Mouse (Mus musculus) limb, embryonic 15.5 days (tissue): ENCODE measurements at regions not wholly inside any gene's neighbourhood (a gene's known extent, or its start where the extent isn't known, plus 50 kb on each side); places are given as distances from the start of the nearest gene placed in this dataset.
A peak's percentile ranks its signal among the peaks of the same experiment; 100 is the strongest.

Source experiments
- ATAC-seq: fragments of 200-750 bp; cut with Nextera tagmentation; 2 replicates; pipeline ENCODE4 v1.8.0; 2017; ENCODE audit warnings: low read depth, moderate TSS enrichment; ENCODE audit not compliant: insufficient number of reproducible peaks, low FRiP score, low TSS enrichment
- H3K27ac ChIP-seq: fragments of 300-500 bp; sonication (generic); 2 replicates; pipeline ENCODE4 v1.5.1; 2015; ENCODE audit warnings: moderate library complexity, mild to moderate bottlenecking, inconsistent platforms
- H3K27me3 ChIP-seq: fragments of 300-500 bp; sonication (generic); 2 replicates; pipeline ENCODE4 v1.6.1; 2015; ENCODE audit warnings: inconsistent platforms
- H3K36me3 ChIP-seq: fragments of 300-500 bp; sonication (generic); 2 replicates; pipeline ENCODE4 v1.6.1; 2015; ENCODE audit warnings: inconsistent platforms
- H3K4me1 ChIP-seq: fragments of 300-500 bp; sonication (generic); 2 replicates; pipeline ENCODE4 v1.6.1; 2015; ENCODE audit warnings: inconsistent platforms
- H3K4me2 ChIP-seq: fragments of 300-500 bp; sonication (generic); 2 replicates; pipeline ENCODE4 v1.6.1; 2015; ENCODE audit warnings: mild to moderate bottlenecking, inconsistent platforms
- H3K4me3 ChIP-seq: fragments of 300-500 bp; sonication (generic); 2 replicates; pipeline ENCODE4 v1.5.1; 2015; ENCODE audit warnings: mild to moderate bottlenecking, inconsistent platforms
- H3K9ac ChIP-seq: fragments of 300-500 bp; sonication (generic); 2 replicates; pipeline ENCODE4 v1.6.1; 2015; ENCODE audit warnings: inconsistent platforms
- H3K9me3 ChIP-seq: fragments of 300-500 bp; sonication (generic); 2 replicates; pipeline ENCODE4 v1.6.1; 2016; ENCODE audit warnings: inconsistent platforms
- whole genome bisulfite sequencing: fragments of 180-500 bp; shearing (Covaris S2); methylation state at CpG from one replicate; pipeline ENCODE4 v1.1.7; 2015; 5-methylcytosine and 5-hydroxymethylcytosine counted together

GRCm38 (mm10) chr14:25166217-25166616, 292.8 kb upstream of the Zmiz1 start:
- H3K27ac ChIP-seq: no peak overlapping the region
- no peak overlapping the region for H3K9ac ChIP-seq
- 32% methylated on average over 1 of the region's 1 CpGs for WGBS
- H3K9me3 ChIP-seq: no peaks in the 10 kb centered on the region
- peaks cover 19% of the 10 kb centered on the region for H3K4me1 ChIP-seq
- no peak overlapping the region for H3K4me2 ChIP-seq
- no peak overlapping the region for H3K4me3 ChIP-seq
- no peaks in the 10 kb centered on the region for H3K27me3 ChIP-seq
- H3K36me3 ChIP-seq: no peaks in the 10 kb centered on the region
- ATAC-seq: no peak

- Histone ChIP-seq H3K4me2 (no peak overlapping the region), H3K27me3 (no peaks in the 10 kb centered on the region), H3K9me3 (no peaks in the 10 kb centered on the region), H3K4me1 (peaks cover 19% of the 10 kb centered on the region), H3K4me3 (no peak overlapping the region), H3K27ac (0 out of 2 replicates have a peak overlapping the region, but pooled peaks have one; percentile 17), H3K36me3 (no peaks in the 10 kb centered on the region), H3K9ac (no peak overlapping the region)
- 52% methylated on average over 4 of the region's 4 CpGs for WGBS
- no peak for ATAC-seq
These were observed 291.4 kb upstream of the Zmiz1 start for GRCm38 (mm10) chr14:25167604-25168003.

GRCm38 (mm10) chr14:25168310-25168709, 290.7 kb upstream of the Zmiz1 start:
- Histone ChIP-seq H3K4me2 (no peak overlapping the region), H3K9me3 (no peaks in the 10 kb centered on the region), H3K36me3 (no peaks in the 10 kb centered on the region), H3K27me3 (no peaks in the 10 kb centered on the region), H3K27ac (no peak overlapping the region), H3K4me1 (peaks cover 21% of the 10 kb centered on the region), H3K4me3 (no peak overlapping the region), H3K9ac (no peak overlapping the region)
- 75% methylated on average over 5 of the region's 5 CpGs for WGBS
- ATAC-seq: no peak

GRCm38 (mm10) chr14:25173281-25173680, 285.7 kb upstream of the Zmiz1 start:
- Histone ChIP-seq H3K4me2 (no peak overlapping the region), H3K9ac (0 out of 2 replicates have a peak overlapping the region, but pooled peaks have one; percentile 15), H3K36me3 (no peaks in the 10 kb centered on the region), H3K27me3 (no peaks in the 10 kb centered on the region), H3K9me3 (no peaks in the 10 kb centered on the region), H3K4me3 (no peak overlapping the region), H3K27ac (peak overlapping the region; percentile 79), H3K4me1 (peaks cover 44% of the 10 kb centered on the region)
- WGBS: 26% methylated on average over 6 of the region's 6 CpGs
- no peak for ATAC-seq

- no peak overlapping the region for H3K4me3 ChIP-seq
- H3K27me3 ChIP-seq: no peaks in the 10 kb centered on the region
- H3K36me3 ChIP-seq: no peaks in the 10 kb centered on the region
- peaks cover 38% of the 10 kb centered on the region for H3K4me1 ChIP-seq
- H3K27ac ChIP-seq: peak overlapping the region; percentile 79
- WGBS: 35% methylated on average over 6 of the region's 6 CpGs
- no peaks in the 10 kb centered on the region for H3K9me3 ChIP-seq
- H3K9ac ChIP-seq: 0 out of 2 replicates have a peak overlapping the region, but pooled peaks have one; percentile 15
- peak; percentile 53; the same call in 1 of the 2 replicates for ATAC-seq
- H3K4me2 ChIP-seq: no peak overlapping the region
These were observed 285.1 kb upstream of the Zmiz1 start for GRCm38 (mm10) chr14:25173873-25174272.

- Histone ChIP-seq H3K4me2 (no peak overlapping the region), H3K27ac (peak overlapping the region; percentile 79), H3K4me3 (no peak overlapping the region), H3K9ac (no peak overlapping the region), H3K36me3 (no peaks in the 10 kb centered on the region), H3K9me3 (no peaks in the 10 kb centered on the region), H3K4me1 (peaks cover 38% of the 10 kb centered on the region), H3K27me3 (no peaks in the 10 kb centered on the region)
- peak; percentile 37; the same call in 1 of the 2 replicates for ATAC-seq
- 33% methylated on average over 2 of the region's 2 CpGs for WGBS
These were observed 284.6 kb upstream of the Zmiz1 start for GRCm38 (mm10) chr14:25174402-25174801.

- Histone ChIP-seq H3K9ac (no peak overlapping the region), H3K4me1 (peaks cover 36% of the 10 kb centered on the region), H3K4me2 (no peak overlapping the region), H3K4me3 (no peak overlapping the region), H3K36me3 (no peaks in the 10 kb centered on the region), H3K27me3 (no peaks in the 10 kb centered on the region), H3K27ac (peak overlapping the region; percentile 17; the same call in 1 of the 2 replicates), H3K9me3 (no peaks in the 10 kb centered on the region)
- WGBS: 53% methylated on average over 6 of the region's 6 CpGs
- ATAC-seq: no peak
These were observed 282.8 kb upstream of the Zmiz1 start for GRCm38 (mm10) chr14:25176206-25176605.

- H3K4me3 ChIP-seq: no peak overlapping the region
- 60% methylated on average over 9 of the region's 9 CpGs for WGBS
- H3K4me2 ChIP-seq: no peak overlapping the region
- no peaks in the 10 kb centered on the region for H3K9me3 ChIP-seq
- no peak overlapping the region for H3K27ac ChIP-seq
- no peak overlapping the region for H3K9ac ChIP-seq
- no peaks in the 10 kb centered on the region for H3K27me3 ChIP-seq
- ATAC-seq: no peak
- peaks cover 24% of the 10 kb centered on the region for H3K4me1 ChIP-seq
- H3K36me3 ChIP-seq: no peaks in the 10 kb centered on the region
These were observed 278.9 kb upstream of the Zmiz1 start for GRCm38 (mm10) chr14:25180126-25180525.

GRCm38 (mm10) chr14:25181406-25181805, 277.6 kb upstream of the Zmiz1 start:
- 52% methylated on average over 2 of the region's 2 CpGs for WGBS
- Histone ChIP-seq H3K4me2 (no peak overlapping the region), H3K4me1 (peaks cover 24% of the 10 kb centered on the region), H3K27ac (no peak overlapping the region), H3K36me3 (no peaks in the 10 kb centered on the region), H3K9ac (no peak overlapping the region), H3K27me3 (no peaks in the 10 kb centered on the region), H3K4me3 (no peak overlapping the region), H3K9me3 (no peaks in the 10 kb centered on the region)
- no peak for ATAC-seq

- Histone ChIP-seq H3K9ac (no peak overlapping the region), H3K4me3 (no peak overlapping the region), H3K9me3 (no peaks in the 10 kb centered on the region), H3K4me2 (no peak overlapping the region), H3K36me3 (no peaks in the 10 kb centered on the region), H3K4me1 (peaks cover 31% of the 10 kb centered on the region), H3K27ac (no peak overlapping the region), H3K27me3 (no peaks in the 10 kb centered on the region)
- WGBS: 55% methylated on average over 5 of the region's 5 CpGs
- no peak for ATAC-seq
These were observed 274.9 kb upstream of the Zmiz1 start for GRCm38 (mm10) chr14:25184042-25184441.

- 85% methylated on average over 1 of the region's 1 CpGs for WGBS
These were observed 274.1 kb upstream of the Zmiz1 start for GRCm38 (mm10) chr14:25184875-25185274.

GRCm38 (mm10) chr14:25185556-25185958, 273.4 kb upstream of the Zmiz1 start:
- Histone ChIP-seq H3K36me3 (no peaks in the 10 kb centered on the region), H3K4me1 (peaks cover 33% of the 10 kb centered on the region), H3K27me3 (no peaks in the 10 kb centered on the region), H3K9ac (no peak overlapping the region), H3K9me3 (no peaks in the 10 kb centered on the region), H3K27ac (peak overlapping the region; percentile 73), H3K4me3 (no peak overlapping the region), H3K4me2 (no peak overlapping the region)
- 0 out of 2 replicates have a peak, but pooled peaks have one; percentile 7 for ATAC-seq
- 51% methylated on average over 10 of the region's 10 CpGs for WGBS

More at GRCm38 (mm10) chr14:25184875-25185274, 274.1 kb upstream of the Zmiz1 start:
- ATAC-seq: no peak
- Histone ChIP-seq H3K4me3 (no peak overlapping the region), H3K27ac (peak overlapping the region; percentile 73; the same call in 1 of the 2 replicates), H3K4me2 (no peak overlapping the region), H3K9ac (no peak overlapping the region), H3K36me3 (no peaks in the 10 kb centered on the region), H3K9me3 (no peaks in the 10 kb centered on the region), H3K4me1 (peaks cover 31% of the 10 kb centered on the region), H3K27me3 (no peaks in the 10 kb centered on the region)
